Mouse (Mus musculus) thymus, postnatal 4 days (tissue): ENCODE results near the gene H2-Eb2.
"Not testable (repeated sequence)": the region's sequence is repeated elsewhere in the genome, so short reads cannot be mapped to it uniquely, and the experiment has no call there.

Experiments
- DNase-seq: peaks from one replicate; pipeline ENCODE4 v3.0.0; 2021

The H2-Eb2 gene

GRCm38 (mm10) chr17:34306407-34306806 is 19.1 kb upstream of the H2-Eb2 start:
- no peak for DNase-seq

DNA sequence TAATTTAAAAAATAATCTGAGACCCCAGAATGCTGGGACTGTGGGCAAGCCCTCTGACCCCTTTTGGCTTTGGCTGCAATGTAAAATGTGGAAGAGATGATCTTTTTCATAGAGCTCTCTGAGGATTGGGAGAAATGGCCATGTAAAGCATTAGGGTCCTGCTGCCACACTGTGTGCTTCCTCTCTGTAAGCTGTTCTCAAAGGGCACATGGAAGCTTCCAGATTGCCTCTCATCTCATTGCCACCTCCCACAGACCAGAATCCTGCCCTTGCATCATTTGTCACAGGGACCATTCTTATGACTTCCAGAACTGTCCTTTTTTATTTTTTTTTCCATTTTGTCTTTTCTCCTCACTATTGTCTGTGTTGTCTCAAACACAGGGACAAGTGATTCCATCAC is 18.2 kb upstream of the H2-Eb2 start:
- DNase-seq: no peak

DNA sequence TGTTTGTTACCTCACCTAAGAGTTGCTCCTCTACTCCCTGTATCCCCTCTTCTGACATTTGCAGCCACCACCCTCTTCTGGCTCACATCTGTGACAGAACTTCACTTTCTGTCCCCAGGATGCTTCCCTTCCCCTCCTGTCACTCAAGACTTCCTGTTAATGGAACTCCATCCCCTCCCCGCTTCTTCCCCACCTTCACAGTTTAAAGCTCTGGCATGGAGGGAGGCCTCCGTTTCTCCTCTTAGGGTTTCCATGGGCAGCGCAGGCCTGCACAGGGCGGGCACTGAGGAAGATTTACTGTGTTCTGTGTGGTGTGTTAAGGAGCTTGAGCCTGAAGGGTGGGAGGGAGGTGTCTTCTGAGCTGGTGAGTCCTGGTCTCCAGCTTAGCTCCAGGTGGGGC is 17.3 kb upstream of the H2-Eb2 start:
- DNase-seq: no peak

DNA sequence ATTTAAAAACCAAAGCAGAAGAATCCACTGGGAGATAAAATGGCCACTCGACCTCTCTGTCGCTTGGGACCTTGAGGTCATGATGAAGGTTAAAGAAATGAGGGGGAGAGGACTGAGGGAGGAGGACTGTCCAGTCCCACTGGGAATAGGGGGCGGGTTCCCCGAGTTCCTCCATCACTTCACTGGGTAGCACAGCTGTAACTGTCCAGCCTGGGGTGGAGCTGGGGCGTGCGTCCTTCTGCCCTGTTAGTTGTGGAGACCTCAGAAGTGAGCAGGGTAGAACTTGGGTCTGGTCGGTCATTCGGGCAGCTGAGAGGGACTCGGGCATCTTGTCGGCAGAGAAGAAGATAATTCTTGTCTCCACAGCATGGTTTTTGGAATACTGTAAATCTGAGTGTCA is 16.2 kb upstream of the H2-Eb2 start:
- DNase-seq: no peak

DNA sequence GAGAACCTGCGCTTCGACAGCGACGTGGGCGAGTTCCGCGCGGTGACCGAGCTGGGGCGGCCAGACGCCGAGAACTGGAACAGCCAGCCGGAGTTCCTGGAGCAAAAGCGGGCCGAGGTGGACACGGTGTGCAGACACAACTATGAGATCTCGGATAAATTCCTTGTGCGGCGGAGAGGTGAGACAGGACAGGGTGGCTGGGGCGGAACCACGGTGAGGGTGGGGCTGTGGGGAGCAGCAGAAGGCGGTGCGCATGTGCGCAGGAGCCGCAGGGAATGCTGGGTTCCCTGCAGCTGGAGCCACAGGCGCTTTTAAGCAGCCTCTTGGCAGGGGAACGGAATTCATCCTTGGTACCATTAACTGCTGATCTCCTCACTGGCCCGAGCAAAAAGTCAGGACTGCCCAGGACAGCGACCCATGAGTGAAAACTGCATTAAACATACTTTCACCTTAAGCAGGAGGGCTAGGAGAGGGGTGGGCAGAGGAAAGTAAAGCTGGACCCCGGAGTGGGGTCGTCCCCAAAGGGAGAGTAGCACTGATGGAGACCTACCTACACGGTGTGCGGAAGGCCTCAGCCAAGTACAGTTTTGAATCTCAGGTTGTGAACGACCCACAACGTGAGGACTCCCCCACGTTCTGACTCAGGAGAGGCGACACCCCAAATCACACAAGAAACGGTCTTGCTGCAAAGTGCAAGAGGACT is 15.6 kb upstream of the H2-Eb2 start:
- DNase-seq: peak; percentile 82

DNA sequence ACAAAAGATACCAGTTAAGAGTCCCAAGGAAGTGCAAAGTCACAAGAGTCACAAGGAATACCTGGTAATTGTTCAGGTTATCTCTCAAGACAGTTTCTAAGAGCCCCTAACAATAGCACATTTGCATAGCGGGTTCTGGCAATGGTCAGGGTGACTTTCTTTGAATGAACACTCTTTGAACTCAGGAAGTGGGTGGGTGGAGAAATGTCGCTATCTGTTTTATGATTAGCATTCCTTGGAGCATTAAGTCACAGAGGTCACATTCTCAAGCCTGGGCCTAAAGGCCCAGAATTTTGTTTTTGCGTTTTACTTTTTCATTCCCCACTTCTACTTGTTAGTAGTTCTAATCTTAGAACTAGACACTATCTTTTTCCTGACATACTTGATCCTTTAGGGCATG is 14.9 kb upstream of the H2-Eb2 start:
- not testable (repeated sequence) for DNase-seq

- DNase-seq: peak; percentile 41
These were observed 13.3 kb upstream of the H2-Eb2 start for GRCm38 (mm10) chr17:34312185-34312584.

DNA sequence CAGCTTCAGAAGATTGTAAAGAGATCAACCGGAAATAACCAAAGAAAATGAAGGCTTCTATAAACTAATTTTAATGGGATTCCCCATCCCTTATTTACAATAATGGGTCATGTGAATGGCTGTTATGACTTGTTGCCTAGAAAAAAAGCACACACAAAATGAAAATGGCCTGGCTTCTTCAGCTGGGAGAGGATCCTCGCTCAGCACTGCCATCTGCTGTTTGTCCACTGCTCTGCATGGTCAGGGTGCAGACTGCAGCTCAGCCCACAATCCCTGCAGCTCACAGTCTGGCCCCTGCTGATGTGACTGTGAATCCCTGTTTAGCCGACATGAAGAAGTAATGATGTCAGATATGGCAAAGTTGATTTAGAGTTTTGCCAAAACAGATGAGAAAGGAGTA is 12.1 kb upstream of the H2-Eb2 start:
- DNase-seq: peak; percentile 93

DNA sequence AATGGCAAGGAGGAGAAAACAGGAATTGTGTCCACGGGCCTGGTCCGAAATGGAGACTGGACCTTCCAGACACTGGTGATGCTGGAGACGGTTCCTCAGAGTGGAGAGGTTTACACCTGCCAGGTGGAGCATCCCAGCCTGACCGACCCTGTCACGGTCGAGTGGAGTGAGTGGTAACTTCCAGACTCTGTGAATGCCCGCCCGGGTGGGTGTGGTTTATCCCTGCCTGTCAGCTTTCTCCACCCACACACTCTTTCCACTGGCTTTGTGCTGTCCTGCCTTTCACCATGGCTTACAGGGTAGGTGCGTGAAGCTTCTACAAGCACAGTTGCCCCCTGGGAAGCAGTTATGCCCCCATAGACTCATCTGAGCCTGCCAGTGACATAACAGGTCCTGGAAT is 11.2 kb upstream of the H2-Eb2 start:
- DNase-seq: no peak

DNA sequence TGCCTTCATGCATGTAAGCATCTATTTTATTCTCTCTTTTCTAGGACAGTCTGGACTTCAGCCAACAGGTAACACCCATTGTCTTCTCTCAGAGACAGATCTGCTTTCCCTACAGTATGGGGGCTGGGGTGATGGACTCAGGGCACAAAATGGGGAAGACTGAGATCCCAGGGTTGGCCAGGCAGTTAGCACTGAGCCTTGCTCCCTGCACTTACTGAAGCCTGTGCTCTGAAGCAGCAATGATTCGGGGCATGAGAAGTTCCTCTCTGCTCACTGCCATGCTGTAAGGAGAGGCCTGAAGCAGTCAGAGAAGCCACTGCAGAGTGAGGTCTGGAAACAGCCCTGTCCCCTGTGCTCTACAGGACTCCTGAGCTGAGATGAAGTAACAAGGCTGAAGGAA is 10.0 kb upstream of the H2-Eb2 start:
- DNase-seq: no peak

DNA sequence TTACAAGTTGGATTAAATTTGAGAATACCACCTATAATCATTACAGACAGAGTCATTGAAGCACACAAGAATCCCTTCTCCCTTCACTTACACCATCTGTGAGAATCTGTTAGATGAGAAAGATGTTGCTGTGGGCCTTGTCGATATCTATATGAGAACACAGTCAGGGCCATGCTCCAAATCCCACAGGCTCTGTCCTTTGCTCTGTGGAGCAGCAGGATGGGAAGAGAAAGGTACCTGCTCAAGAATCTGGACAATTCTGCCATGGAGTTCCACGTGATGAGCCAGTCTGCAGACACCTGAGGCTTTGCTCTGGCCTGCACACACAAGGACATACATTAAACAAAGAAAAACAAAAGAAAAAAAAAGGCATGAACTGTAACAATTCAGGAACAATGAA is 8.8 kb upstream of the H2-Eb2 start:
- no peak for DNase-seq

- DNase-seq: no peak
These were observed 8.2 kb upstream of the H2-Eb2 start for GRCm38 (mm10) chr17:34317275-34317674.

DNA sequence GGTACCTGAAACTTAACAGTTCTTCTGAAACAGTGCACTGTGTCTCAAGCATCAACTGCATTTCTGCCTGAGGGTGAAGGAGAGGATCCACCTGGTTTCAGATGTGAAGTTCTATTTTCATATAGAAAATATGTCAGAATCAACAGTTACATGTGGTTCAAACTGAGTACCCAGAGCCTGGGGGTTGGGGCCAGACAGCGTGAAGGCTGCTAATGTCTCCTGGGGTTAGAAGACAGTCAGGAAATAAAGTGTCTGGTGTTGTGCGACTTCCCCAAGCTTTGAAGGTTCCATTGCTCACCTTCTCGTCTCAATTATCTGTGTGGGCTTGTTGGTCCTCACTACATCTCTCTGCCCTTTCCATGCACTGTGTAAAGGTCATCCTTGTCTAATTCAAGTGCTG is 908 bp downstream of the H2-Eb2 start:
- no peak for DNase-seq

GRCm38 (mm10) chr17:34329807-34330206 is 4.3 kb downstream of the H2-Eb2 start:
- DNase-seq: no peak

GRCm38 (mm10) chr17:34331200-34331599 is 5.7 kb downstream of the H2-Eb2 start:
- no peak for DNase-seq

DNA sequence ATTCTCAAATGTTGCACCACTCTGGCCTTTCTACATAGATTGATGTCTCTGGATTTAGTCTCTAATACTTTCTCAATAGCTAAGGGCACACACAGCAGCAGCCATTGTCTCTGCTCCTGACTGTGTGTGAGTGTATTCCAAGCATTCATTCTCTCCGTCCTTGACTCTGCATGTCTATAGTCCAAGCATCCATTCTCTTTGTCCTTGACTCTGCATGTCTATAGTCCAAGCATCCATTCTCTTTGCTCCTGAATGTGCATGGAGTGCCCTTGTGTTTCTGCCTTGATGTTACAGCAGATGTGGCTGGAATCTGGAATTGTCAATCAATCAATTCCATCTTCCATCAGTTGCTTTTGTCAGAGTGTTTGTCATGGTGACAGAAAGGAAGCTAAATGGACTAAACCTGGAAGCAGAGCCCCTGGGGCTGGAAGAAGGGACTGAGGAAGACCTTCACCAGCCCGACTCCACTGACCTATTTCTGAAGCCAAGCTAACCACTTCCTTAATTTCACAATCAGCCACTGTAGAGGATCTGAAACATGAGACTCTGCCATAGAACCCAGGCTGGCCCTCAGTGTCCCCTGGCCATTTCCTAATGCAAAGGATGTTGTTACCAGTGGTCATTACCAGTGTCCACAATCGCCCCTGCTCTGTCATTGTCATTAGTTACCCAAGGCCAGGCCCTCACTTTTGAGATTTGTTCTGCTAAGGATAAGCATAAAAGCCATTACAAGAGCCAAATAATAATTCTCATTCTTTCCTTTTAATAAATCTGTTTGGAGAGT is 15.3 kb downstream of the H2-Eb2 start:
- DNase-seq: no peak

DNA sequence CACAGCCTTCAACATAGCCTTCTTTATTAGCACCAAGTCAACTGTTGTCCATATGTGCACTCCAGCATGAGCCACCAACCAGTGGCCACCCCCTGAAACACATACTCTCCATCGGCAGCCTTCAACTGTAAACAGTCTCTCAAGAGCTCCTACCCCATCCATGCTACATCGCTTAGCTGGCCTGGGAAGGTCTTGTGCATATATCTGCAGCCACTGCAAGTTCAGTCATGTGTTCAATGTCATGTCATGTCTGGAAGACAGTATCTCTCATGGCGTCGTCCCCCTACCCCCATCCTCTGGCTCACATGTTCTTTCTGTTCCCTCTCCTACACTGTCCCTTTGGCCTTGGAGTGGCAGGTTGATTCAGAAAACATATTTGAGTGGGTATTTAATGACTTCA is 19.4 kb downstream of the H2-Eb2 start:
- no peak for DNase-seq

DNA sequence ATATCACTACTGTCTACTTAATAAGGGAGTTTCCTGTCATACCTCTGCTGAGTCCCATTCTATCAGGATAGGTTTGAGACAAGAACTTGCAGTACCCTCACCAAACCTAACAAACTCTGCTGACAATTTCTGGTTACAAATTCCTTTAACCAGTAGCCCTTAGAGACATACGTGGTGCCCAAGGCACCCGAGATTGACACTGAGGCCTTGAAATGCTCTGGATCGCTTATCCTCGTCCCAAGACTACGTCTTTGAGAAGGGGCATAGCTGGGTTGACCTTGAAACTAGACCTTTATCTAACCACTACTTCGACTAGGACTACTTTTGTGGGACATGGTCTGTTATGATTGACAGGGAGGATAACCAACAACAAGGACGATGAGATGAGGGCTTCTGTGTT is 20.0 kb downstream of the H2-Eb2 start:
- no peak for DNase-seq

DNA sequence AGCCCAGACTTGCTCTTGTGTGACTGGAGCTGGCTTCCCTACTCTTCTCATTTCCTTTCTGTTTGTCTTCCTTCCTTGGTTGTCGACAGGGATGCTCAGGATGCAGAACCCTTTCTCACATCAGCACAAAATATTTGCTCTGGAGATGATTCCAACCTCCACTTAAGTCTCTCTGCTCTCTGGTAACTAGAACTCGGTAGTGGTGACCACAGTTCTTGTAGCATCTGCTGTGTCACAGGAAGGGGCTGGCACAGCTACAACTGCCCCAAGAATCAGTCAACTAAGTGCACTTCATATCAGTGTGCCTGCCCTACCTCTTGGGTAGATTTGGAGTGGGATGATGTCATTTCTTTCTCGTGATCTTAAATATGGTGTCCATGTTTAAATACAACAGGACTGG is 20.6 kb downstream of the H2-Eb2 start:
- no peak for DNase-seq

DNA sequence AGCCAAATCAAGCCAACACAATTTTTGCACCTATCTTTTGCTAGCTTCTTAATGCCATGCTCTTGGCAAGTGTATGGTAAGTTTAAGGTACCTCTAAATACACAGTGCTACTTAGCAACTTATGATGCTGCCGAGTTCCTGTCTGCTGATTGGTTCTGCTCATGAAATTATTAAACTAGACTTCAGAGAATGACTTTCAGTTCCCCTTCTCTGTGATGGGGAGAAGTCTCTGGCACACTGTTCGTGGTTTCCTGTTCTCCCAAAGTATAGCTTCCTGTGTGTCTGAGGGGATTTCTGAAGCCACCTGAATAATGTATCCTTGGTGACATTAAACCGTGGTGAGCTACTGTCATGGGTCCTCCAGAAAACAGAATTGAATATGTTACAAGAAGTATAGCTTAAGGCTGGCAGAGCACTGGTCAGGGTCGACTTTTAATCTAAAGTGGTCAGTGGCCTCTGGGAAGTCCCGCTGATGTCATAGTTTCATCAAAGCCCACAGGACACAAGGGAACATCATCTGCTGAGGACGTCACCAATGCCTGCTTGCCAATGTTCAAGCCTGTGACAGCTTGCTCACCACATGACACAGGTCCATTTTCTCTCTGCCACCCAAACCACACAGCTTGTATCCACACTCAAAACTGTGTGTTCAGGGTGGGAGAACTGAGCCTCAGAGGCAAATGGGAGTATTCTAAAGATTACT is 22.3 kb downstream of the H2-Eb2 start:
- DNase-seq: peak; percentile 73

DNA sequence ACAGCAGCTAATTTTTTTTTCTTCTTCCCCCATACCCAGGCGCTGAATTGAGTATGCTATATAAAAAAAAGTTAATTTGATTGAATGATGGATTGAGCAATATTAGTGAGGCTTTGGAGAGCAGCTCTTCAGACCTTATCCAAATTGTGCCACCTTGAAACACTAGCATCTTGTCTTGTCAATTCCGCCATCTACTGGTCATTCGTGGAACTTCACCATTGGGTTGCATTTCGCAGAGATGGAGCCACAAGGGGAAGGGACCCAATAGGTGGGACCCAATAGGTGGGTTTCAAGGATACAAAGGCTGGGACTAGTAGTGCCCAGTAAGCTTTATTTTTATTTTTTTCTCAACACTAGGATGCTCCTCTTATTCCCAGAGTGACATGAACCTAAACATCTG is 24.0 kb downstream of the H2-Eb2 start:
- DNase-seq: peak; percentile 92

DNA sequence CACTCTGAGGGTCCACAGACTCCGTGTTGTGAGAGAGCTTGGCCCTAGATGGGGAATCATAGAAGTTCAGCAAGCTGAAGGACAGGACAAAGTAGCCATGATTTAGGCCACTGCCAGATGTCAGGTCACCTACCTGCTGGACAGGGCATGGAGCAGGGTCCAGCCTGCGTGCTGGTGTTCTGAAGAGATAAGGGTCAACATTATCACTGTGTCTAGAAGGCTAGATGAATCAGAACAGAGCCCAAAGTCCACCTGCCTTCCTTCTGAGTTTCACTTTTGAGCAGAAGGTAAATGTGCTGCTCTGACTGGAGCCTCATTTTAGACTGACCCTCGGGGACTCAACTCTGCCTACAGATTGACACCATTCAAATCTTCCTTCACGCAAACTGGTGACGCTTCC is 29.1 kb downstream of the H2-Eb2 start, which contains the start of gene Btnl2:
Gene Btnl2 (plus strand): TSS at position 284 of the 400 bp plus-strand sequence.
- no peak for DNase-seq

DNA sequence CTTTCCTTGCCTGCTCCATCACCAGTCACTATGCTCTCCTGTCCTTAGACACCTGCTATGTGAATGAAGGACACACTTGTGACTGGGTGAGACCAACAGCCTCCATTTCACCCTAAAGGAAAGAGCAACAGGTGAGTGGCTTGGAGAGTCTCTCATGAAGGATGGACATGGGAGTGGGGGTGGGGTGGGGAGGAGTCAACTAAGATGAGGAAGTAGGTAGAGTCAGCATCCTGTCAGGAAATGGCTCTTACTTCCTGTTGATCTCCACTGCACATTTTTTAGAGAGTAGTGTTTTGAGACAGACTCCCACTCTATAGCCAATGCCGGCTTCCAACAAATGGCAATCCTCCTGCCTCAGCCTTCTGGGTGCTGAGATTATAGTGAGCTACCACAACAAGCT is 29.5 kb downstream of the H2-Eb2 start:
- DNase-seq: peak; percentile 36

GRCm38 (mm10) chr17:34362954-34363546 is 37.6 kb downstream of the H2-Eb2 start:
- no peak for DNase-seq
